Mouse (Mus musculus): ENCODE measurements around the gene Dguok.

Gene Dguok

DNA sequence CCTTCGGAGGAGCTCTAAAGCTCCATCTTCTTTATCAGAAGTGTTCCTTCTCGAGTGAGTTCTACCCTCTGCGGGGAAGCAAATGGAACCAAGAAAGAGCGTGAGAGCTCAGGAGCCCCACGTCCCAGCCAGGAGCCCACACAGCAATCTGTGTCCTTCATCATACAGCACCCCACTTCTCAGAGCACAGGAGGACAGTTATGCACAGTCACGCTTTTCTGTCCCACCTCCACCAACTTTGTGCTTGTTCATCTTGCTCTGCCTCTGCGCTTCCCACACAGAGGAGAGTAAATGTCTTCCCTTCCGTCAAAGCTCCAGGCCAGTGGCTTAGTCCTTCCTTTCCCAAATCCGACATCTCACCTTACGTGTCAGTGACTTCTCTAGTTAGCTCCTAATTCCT lies 7.7 kb downstream of the Dguok start:
- no peak for DNase-seq (ENCODE audit: low spot score)

- DNase-seq (ENCODE audit: low spot score), result no peak
Measured at GRCm38 (mm10) chr6:83496753-83497710, 9.7 kb downstream of the Dguok start.

GRCm38 (mm10) chr6:83496009-83496752 lies 10.6 kb downstream of the Dguok start:
- DNase-seq (ENCODE audit: low spot score), result peak; percentile 53

GRCm38 (mm10) chr6:83490622-83491021 lies 16.1 kb downstream of the Dguok start:
- DNase-seq (ENCODE audit: low spot score), result no peak

DNA sequence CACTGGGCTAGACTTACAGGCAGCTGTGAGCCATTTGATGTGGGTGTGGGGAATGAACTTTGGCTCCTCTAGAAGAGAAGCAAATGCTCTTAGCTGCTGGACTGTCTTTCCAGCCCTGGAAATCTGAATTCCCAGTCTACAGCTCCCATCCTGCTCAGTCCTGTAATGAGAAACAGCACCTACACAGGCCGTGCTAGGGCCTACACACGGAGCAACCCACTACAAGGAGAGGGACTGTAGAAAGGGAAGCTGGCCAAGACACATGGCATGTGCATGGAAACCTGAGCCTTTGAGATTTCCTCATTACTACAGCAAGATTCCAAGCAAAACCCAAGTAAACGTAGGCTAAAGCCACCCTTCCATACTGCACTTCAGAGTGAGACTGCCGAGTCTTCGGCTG lies 18.6 kb downstream of the Dguok start:
- no peak for DNase-seq (ENCODE audit: low spot score)

DNA sequence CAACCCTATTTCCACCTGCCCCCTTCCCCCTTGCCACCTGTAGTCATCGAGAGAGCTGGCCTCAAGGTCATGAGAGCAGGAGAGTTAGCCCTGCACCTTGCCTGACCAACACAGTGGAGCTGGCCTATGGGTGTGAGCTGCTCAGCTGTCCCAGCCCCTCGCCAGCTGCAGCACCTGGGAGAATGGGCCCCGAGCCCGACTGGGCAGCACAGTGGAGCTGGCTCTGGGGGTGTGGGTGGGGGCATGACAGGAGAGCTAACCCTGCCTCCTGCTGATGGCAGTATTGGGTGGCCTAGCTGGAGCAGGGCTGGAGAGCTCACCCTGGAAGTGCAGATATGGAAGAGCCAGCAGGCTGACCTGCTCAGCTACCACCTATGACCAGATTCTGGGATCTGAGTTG lies 19.5 kb downstream of the Dguok start:
- no peak for DNase-seq (ENCODE audit: low spot score)

- DNase-seq (ENCODE audit: low spot score), result no peak
Measured at GRCm38 (mm10) chr6:83485854-83486253, 20.9 kb downstream of the Dguok start.

GRCm38 (mm10) chr6:83483776-83484175 lies 23.0 kb downstream of the Dguok start:
- no peak for DNase-seq (ENCODE audit: low spot score)

DNA sequence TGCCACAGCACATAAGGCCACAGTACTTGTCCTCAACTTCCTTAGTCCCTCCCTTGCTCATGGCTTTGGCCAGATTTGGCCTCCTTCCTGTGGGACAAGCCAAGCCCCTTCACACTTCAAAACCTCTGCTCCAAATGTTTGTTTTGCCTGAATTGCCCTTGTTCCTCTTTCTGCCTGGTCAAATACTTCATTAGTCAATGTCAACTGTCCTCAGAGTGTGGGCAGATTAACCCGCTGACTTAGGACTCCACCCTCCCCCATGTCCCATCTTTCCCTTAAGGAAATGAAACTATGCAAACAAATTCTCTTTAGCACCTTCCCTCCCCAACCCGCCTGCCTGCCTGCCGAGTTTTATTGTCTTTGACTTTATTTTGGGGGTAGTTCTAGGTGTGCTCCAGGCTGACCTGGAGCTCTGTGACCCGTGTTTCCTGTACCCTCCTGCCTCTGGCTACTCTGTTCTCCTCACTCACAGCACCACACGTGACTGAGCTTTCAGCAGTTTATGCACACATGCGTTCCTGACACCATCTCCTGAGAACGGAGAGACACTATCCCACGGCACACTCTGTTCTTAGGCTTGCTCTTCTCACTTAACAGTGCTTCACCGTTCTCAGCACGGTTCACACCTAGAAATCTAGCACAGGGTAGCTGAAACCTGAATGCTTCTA lies 24.2 kb downstream of the Dguok start:
- no peak for DNase-seq (ENCODE audit: low spot score)

DNA sequence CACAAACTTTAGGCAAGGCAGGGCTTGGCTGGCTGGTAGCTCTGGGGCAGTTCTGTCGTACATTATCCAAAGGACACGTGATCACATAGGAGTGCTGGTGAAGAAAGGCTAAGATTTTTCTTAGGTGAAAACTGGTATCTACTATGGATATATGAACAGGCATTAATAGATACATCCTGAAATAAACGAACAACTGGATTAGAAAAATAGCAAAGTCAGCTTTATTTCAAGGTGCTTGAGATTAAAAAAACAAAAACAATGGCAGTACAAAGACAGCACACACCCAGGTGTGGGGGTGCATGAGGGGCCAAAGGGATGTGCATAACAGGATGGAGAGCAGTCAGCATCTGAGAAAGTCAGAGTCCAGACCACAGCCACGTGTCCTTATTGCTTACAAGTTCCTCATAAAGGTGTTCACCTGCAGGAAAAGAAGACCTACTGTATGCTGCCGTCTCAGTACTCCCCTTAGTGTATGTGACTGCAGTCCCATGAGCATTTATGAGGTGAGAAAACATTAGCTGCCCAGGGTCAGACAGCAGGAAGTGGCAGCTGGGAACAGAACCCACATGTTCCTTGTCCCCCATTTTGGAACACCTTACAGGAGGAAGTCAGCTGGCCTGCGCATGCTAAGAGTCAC lies 26.6 kb downstream of the Dguok start:
- no peak for DNase-seq (ENCODE audit: low spot score)

DNA sequence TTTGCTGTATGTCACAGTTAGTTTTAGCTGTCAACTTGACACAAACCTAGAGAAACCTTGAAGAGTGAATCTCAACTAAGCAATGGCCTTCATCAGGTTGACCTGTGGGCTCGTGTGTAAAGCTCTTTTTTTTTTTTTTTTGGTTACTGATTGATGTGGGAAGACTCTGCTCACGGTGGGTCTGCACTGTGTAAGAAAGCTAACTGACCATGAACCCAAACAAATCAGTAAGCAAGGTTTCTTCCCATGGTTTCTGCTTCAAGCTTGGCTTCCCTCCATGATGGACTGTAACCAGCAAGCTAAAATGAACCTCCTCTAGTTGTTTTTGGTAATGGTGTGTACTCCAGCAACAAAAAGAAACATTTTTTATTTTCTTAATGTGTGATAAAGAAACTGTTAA lies 27.6 kb downstream of the Dguok start:
- no peak for DNase-seq (ENCODE audit: low spot score)

GRCm38 (mm10) chr6:83478628-83479027 lies 28.1 kb downstream of the Dguok start:
- DNase-seq (ENCODE audit: low spot score), result no peak

DNA sequence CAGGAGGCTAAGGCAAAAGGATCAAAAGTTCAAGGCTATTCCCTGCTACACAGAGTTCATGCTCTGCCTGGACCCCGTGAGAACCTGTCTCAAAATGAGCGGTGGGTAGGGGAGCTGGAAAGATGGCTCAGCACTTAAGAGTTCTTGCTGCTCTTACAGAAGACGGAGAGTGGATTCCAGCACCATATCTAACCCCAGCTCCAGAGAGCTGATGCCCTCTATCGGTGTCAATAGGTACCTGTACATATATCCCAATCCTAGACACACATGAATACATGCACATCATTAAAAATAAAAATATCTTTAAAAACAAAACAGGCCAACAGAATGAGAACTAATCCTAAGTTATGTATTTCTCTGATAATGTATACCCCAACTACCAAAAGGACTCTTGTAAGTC lies 28.6 kb downstream of the Dguok start:
- DNase-seq (ENCODE audit: low spot score), result no peak

- DNase-seq (ENCODE audit: low spot score), result no peak
Measured at GRCm38 (mm10) chr6:83475431-83475830, 31.3 kb downstream of the Dguok start.

GRCm38 (mm10) chr6:83473240-83473639 lies 33.5 kb downstream of the Dguok start:
- no peak for DNase-seq (ENCODE audit: low spot score)

- DNase-seq (ENCODE audit: low spot score), result no peak
Measured at GRCm38 (mm10) chr6:83471739-83472138, 35.0 kb downstream of the Dguok start.

DNA sequence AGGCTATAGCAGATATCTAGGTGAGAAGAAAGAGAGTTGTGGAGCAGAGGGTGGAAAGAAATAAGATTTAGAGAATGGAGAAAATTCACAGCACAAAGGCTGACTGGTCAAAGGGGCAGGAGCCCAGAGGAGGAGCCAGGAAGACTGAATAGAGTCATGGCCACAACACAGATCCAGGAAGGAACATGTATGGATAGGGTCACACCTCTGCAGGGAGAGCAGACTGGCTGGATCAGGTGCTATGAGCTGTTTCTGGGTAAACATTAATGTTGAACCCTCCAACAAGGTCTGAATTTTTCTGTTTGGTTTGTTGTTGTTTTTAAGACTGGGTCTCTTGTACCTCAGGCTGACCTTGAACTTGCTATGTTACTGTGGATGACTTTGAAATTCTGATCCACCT lies 42.8 kb downstream of the Dguok start:
- no peak for DNase-seq (ENCODE audit: low spot score)

DNA sequence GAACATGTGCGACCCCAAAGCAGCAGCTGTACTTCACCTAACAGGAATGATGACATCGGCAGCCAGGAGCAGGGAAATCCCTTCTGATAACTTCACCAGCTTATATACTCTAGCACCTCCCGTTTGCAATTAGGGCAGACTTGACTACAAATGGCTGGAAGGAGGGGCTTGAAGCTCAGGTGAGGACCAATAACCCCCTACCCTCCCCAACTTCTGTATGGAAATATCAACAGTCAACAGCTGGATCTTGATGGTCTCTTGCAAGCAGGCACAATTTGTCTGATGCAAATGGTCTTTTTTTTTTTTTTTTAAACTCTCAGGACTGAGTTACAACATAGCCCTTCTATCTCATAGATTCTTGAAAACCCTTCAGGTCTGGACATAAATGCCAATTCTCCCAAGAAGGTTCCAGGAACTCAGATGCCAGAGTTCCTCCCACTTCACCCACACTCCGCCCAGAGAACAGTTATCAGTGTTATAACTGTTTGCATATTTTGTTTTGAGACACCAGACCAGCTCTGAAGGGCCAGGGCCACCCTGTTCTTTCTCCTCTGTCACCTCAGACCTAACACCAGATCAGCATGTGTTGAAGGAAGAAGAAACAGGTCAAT lies 47.6 kb downstream of the Dguok start, which contains the start of gene Tet3:
Gene Tet3 (minus strand): TSS at position 51 of the 611 bp plus-strand sequence.
- DNase-seq (ENCODE audit: low spot score), result no peak

GRCm38 (mm10) chr6:83456984-83457810 lies 49.6 kb downstream of the Dguok start:
- peak; percentile 55 for DNase-seq (ENCODE audit: low spot score)

GRCm38 (mm10) chr6:83456131-83456983 lies 50.4 kb downstream of the Dguok start:
- peak; percentile 82 for DNase-seq (ENCODE audit: low spot score)

Measured in ovary, postnatal 36 days (tissue).